Mouse (Mus musculus): ENCODE results near the gene Rap1gap2. TPM values are rescaled to one million over a fixed set of nuclear protein-coding genes. Genes with fewer than 3 reads are reported as not detected.

Rap1gap2 gene
- total RNA-seq, 2 experiments from 2014 or later: 10.8 to 13.2 TPM

GRCm38 (mm10) chr11:74409447-74409754 is 201.3 kb downstream of the Rap1gap2 start:
- no peak for DNase-seq

DNA sequence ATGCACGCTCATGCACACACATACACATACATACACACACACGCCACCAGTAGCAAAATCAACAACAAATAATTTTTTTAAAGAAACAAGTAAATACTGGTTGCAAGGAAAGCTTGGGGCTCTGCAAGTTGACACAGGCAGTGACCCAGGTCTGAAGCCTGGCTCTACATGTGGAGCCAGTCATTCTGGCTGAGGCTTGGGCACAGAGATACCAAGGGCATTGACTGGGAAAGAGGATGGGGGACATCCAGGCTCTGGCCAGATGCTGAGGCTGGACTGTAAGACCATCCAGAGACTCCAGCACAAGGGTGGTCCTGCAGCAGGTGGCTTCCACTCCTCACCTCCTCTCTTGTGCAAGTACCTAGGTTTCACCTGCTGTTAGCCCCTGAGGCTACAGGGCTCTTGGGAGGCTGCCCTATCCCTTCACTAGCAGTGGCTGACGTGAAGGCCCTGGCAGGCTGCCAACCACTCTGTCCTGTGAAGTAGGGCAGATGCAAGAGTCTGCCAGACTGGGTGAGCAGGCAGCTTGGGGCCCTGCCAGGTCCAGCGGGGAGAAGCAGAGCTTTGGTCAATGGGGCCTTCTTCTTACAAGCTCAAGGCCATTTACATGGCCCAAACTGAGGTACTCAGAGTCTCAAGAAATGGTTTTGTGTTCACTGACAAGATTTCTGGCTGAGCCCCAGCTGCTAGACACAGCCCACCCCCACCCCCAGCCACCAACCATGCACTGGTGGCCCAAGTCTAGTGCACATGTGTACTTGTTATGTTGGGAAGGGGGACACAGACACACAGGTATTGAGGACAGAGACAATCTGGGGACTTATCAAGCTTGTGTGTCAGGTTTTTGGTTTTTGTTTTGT is 201.9 kb downstream of the Rap1gap2 start:
- peak; percentile 99 for DNase-seq

GRCm38 (mm10) chr11:74405201-74405600 is 205.5 kb downstream of the Rap1gap2 start:
- DNase-seq: no peak

DNA sequence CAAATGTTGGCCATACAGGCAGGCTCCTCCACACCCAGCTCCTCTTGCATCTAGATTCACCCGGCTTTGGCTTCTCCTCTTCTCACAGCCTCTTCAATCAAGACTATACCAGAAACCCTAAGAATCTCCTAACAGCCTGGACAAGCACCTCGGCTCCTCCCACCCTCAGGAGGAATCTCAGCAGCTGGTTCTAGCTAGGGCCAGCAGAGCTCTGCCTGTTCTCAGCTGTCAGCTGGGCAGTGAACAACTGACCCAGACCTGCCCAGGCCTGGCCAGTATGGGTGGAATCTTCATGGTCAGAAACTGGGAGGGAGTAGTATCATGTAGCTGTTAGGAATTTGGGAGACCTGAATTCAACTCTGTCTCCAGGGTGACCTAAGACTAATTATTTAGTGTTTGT is 206.5 kb downstream of the Rap1gap2 start:
- peak; percentile 31 for DNase-seq

- DNase-seq: no peak
Measured at GRCm38 (mm10) chr11:74402126-74402525, 208.6 kb downstream of the Rap1gap2 start.

GRCm38 (mm10) chr11:74395583-74395982 is 215.1 kb downstream of the Rap1gap2 start:
- peak; percentile 62 for DNase-seq

DNA sequence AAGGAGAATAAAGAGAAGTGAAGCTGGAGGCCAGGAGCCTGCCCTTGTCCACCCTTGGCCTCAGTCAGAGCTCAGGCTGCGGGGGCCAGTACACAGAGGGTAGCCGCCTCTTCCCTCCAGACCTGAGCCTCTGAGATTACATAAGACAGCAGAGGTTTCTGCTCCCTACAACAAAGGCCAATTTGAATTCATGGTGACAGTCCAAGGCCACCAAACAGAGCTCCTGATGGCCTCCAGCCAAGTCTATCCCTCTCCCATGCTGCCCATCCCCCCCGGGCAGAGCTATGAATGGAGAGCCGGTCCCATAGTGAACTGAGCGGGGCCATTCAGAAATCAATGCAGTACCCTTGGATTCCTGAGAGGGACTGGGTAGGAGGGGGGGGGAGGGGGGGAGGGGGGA is 217.2 kb downstream of the Rap1gap2 start:
- DNase-seq: peak; percentile 70

DNA sequence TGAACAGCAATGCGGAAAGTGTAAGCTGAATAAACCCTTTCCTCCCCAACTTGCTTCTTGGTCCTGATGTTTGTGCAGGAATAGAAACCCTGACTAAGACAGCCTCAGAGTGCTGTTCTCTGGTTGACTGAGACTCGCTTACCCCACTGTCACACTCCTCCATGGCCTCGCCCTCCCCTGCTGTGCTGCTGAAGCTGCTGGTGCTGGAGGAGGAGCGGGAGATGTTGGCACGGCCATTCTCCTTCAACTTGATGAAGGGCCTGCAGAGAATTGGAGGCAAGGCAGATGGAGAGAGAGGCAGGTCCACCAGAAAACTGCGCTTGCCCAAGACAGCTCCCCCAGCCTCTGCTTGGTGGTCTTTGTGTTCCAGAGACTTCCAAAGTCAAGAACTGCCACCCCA is 217.8 kb downstream of the Rap1gap2 start:
- no peak for DNase-seq

DNA sequence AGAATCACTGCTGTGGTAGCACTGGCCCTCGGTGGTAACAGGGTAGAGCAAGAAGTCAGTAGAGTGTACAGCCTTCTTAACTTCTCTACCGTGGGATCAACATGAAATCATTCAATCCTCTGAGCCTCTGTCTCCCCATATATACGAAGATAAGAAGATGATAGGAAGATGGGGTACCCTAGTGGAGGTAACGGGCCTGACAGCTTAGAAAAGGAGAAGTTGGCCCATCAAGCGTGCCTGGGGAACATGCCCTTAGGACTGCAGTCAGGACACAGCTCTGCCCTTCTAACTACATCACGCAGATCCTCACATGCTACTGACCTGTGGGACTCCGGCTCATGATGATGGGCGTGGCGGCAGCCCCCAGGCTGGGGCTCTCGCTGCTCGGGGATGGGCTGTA is 218.8 kb downstream of the Rap1gap2 start:
- no peak for DNase-seq

- no peak for DNase-seq
Measured at GRCm38 (mm10) chr11:74387203-74387602, 223.5 kb downstream of the Rap1gap2 start.

GRCm38 (mm10) chr11:74385674-74386073 is 225.0 kb downstream of the Rap1gap2 start:
- peak; percentile 63 for DNase-seq

GRCm38 (mm10) chr11:74379166-74379873 is 231.4 kb downstream of the Rap1gap2 start:
- peak; percentile 39 for DNase-seq

DNA sequence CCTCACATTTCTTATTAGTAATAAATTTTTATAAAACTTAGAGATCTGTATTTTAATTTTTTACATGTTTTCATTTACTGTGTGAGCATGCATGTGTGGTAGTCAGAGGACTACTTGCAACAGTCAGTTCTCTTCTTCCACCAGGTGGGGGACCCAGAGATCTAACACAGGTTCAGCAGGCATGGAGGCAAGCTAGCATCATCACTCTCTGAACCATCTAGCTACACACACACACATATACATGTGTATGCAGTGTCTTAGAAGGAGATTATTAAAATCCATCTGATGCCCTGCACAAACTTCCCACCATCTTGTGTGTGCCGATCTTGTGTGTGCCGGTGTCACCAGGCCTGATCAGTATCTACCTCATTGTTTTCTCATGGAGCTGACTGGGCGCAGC is 233.9 kb downstream of the Rap1gap2 start:
- DNase-seq: peak; percentile 67

DNA sequence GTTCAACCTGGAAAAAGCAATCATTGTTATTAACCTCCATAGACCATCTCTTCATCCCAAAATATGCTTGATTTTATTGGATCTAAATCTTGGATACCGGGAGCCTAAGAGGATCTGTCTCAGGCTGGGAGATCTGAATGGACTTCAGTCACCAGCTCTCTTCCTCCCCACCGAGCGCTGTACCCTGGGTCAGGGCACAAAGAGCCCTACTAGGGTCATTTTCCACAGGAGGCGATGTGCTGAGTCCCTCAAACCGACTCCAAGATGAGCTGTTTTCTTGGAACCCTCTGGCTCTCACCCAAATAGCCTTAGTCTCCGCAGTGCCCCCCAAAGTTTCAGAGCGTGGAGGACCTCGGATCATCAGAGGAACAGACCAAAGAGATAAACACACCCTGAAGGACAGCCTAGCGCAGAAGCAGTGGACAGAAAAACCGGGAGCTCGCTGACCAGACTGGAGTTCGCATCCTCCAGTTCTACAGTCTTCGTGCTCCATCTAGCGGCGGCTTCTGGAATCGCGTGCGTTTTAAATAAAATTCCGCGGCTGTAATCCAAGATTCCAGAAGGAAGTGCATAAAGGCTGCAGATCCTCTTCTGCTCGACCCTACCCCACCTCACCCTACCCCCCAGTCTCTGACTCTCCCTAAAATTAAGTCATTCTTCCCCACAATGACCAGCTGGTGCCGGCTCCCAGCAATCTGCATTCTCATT is 239.2 kb downstream of the Rap1gap2 start:
- peak; percentile 86 for DNase-seq

DNA sequence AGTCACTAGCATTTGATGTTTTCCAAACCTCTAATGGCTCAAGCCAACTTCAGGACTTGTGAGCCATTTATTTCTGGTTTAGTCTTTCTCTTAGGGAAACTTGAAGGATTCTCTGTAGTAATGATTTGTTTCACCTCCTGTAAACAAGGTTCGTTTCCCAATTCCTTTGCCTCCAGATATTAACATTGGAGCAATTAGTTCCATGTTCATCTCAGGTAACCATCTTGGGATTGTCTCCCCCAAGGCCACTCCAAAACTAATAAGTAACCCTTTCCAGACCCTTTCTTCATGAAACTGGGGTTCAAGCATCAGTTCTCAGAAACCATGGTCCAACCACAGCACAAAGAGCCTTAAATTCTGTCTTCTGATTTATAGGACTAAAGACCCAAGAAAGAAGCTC is 248.9 kb downstream of the Rap1gap2 start, which contains the start of gene Olfr412:
Gene Olfr412, plus strand, starts transcription at position 301 of the 400 bp plus-strand sequence.
- no peak for DNase-seq

DNA sequence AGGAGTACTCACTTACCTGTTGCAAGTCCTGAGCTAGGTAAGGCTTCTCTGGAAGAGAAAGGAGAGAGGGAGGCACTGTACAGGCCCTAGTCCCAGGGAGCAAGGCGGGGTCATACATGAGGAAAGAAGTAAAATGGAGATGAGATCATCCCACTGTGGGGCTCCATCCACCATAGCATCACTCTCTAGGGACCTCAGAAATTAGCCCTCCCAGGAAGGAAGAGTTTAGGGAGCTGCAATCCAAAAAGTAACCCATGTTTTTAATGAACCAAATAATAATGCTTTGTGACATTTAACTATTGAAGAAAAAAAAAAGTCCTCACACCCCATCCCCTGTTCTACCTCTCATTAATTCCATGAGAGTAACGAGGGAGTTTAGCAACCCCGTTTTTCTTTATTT is 258.2 kb downstream of the Rap1gap2 start, which contains the start of gene Olfr411:
Gene Olfr411, minus strand, starts transcription at position 101 of the 400 bp plus-strand sequence.
- no peak for DNase-seq

GRCm38 (mm10) chr11:74337931-74338330 is 272.8 kb downstream of the Rap1gap2 start, which contains the start of gene Olfr410:
Olfr410 (minus strand) TSS chr11:74338031.
- DNase-seq: no peak

Other genes starting within 250 kb of the Rap1gap2 start
- not detected for gene Olfr412, start 248.8 kb downstream of the Rap1gap2 start, total RNA-seq (2021)
- 1 to 10 TPM; 2.3 to 4.0 TPM for gene Ccdc92b, start 8.7 kb upstream of the Rap1gap2 start, total RNA-seq (2021)
- 100 to 1,000 TPM; 252 to 291 TPM for gene Cluh, start 38.6 kb upstream of the Rap1gap2 start, total RNA-seq (2021)
- gene Pafah1b1, start 113.8 kb upstream of the Rap1gap2 start, total RNA-seq (2021): 100 to 1,000 TPM; 145 to 154 TPM
- 10 to 100 TPM; 19.3 to 21.3 TPM for gene Mettl16, start 159.9 kb upstream of the Rap1gap2 start, total RNA-seq (2021)
- gene Mnt, start 220.0 kb upstream of the Rap1gap2 start, total RNA-seq (2021): 10 to 100 TPM; 19.1 to 20.6 TPM